Mouse (Mus musculus) cerebellum, adult 11-12 months (tissue): ENCODE measurements around the gene Fnd3c2.
"Not testable (repeated sequence)": the region's sequence is repeated elsewhere in the genome, so short reads cannot be mapped to it uniquely, and the experiment has no call there.

Source experiments
- DNase-seq: peaks from one replicate; pipeline ENCODE4 v3.0.0; 2022

Fnd3c2 gene

GRCm38 (mm10) chrX:106255276-106255675 lies at the start of gene Fnd3c2:
TSS of gene Fnd3c2 (minus strand) at chrX:106255376.
- DNase-seq = no peak

GRCm38 (mm10) chrX:106284441-106284840 lies 29.3 kb upstream of the Fnd3c2 start:
- DNase-seq = no peak

GRCm38 (mm10) chrX:106221058-106221457 lies 34.1 kb downstream of the Fnd3c2 start, which contains the start of gene Taf9b:
TSS of gene Taf9b (minus strand) at chrX:106221158.
- no peak for DNase-seq

GRCm38 (mm10) chrX:106219171-106220032 lies 35.8 kb downstream of the Fnd3c2 start:
- peak; percentile 88 for DNase-seq

GRCm38 (mm10) chrX:106209100-106209499 lies 46.1 kb downstream of the Fnd3c2 start:
- no peak for DNase-seq

GRCm38 (mm10) chrX:106198904-106199303 lies 56.3 kb downstream of the Fnd3c2 start:
- DNase-seq = no peak

GRCm38 (mm10) chrX:106197308-106197707 lies 57.9 kb downstream of the Fnd3c2 start:
- no peak for DNase-seq

GRCm38 (mm10) chrX:106194361-106194760 lies 60.8 kb downstream of the Fnd3c2 start:
- DNase-seq = not testable (repeated sequence)

GRCm38 (mm10) chrX:106190091-106190490 lies 65.1 kb downstream of the Fnd3c2 start:
- no peak for DNase-seq

- DNase-seq = no peak
These were observed 65.8 kb downstream of the Fnd3c2 start for GRCm38 (mm10) chrX:106189356-106189755.

GRCm38 (mm10) chrX:106187737-106188136 lies 67.4 kb downstream of the Fnd3c2 start:
- DNase-seq = peak; percentile 47

GRCm38 (mm10) chrX:106186713-106187649 lies 68.2 kb downstream of the Fnd3c2 start, which contains the start of gene Pgk1:
TSS of gene Pgk1 (plus strand) at chrX:106187100.
- peak; percentile 97 for DNase-seq

- DNase-seq = no peak
These were observed 69.5 kb downstream of the Fnd3c2 start for GRCm38 (mm10) chrX:106185706-106186105.
